Mouse (Mus musculus) lung, postnatal 36 days (tissue): ENCODE measurements around the gene Ephx4.
A peak's percentile ranks its signal among the peaks of the same experiment; 100 is the strongest.

ENCODE experiments used
- DNase-seq: peaks from one replicate; pipeline ENCODE4 v3.0.0; 2022; ENCODE audit warnings: mixed read lengths

Gene Ephx4

GRCm38 (mm10) chr5:107436185-107436584 is 33.6 kb downstream of the Ephx4 start:
- no peak for DNase-seq

GRCm38 (mm10) chr5:107436587-107437209 is 34.2 kb downstream of the Ephx4 start:
- peak; percentile 5 for DNase-seq

DNA sequence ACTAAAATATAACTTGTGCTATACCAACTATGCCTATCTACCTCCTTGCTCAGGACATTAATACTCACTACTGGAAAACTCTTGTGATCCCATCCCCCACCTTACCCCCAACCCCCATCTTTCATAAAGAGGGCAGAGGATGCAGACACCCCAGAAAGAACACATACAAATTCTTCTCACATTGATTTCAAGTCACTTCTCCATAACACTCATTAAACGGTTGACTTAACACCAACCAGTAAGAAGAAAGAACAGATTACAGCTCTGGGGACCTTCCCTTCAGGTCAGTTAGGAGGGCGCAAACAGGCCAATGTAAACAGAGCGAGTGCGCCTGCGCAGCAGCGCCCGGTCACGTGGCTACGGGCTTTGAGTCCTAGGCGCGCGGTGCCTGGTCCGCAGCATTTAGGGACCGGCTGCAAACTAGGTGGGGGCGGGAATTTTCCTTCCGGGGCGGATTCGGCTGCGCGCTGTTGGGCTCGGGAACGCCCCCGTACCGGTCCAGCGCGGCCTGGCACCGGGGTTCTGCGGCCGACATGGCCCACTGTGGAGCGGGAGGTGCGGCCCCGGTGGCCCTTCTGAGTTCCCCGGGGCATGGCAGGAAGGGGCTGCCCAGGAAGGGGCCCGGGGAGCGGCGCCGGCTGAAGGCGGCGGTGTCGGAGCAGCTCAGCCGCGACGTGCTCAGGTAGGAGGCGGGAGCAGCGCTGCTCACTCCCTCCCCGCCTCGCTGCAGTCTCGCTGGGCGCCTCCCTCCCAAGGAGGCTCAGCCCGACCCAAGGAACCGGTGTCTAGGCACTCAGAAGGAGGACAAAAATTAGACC is 35.1 kb downstream of the Ephx4 start, which contains the start of gene Btbd8:
Gene Btbd8 (plus strand): TSS at position 534 of the 818 bp plus-strand sequence.
- DNase-seq: peak; percentile 96

- no peak for DNase-seq
These were observed 35.8 kb downstream of the Ephx4 start for GRCm38 (mm10) chr5:107438353-107438752.

DNA sequence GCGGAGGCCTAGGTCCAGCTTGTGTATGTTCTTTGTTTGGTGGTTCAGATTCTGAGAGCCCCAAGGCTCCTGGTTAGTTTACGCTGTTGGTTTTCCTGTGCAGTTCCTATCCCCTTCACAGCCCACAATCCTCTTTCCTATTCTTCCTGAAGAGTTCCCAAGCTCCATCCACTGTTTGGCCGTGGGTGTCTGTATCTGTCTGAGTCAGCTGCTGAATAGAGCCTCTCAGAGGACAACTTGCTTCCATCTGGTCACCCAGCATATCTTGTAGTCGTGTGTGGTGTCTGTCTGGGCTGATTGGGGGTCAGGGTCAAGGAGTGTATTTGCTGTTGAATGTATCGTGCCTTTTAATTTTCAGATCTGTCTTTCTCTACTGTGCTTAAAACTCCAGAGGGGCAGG is 39.3 kb downstream of the Ephx4 start:
- DNase-seq: no peak

DNA sequence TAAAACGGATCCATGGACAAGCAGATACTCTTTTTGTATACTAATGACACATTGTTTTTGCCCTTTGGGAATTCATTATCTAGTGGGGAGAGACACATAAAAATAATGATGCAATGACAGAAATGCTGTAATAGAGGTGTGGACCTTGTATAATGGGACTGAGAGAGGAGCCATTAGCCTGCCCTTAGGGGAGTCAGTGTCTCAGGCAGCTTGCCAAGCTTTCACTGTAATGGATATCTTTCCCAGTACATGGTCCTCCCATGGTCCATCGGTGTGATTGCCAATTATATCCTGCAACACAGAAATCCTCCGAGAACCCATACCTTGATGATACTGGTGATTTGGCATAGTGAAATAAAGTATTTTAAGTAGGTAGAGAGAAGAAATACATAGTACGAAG is 41.7 kb downstream of the Ephx4 start:
- DNase-seq: no peak

DNA sequence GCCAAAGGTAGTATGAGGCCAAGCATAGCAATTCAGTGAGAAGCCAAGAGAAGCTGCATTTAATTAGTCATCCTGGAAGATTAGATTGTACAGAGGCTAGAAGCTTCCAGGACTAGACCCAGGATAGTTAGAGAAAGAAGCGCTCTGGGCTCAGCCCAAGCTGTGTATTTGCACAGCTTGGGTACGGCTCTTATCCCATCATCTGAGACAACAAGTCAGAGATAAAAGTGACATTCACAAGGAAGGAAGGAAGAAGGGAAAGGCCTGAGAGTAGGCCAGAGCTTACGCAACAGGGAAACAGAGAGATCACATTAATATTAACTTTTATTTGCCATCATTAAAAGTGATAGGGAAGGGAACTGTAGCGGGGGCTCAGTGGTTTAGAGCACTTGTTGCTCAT is 45.4 kb downstream of the Ephx4 start:
- no peak for DNase-seq

- DNase-seq: no peak
These were observed 46.2 kb downstream of the Ephx4 start for GRCm38 (mm10) chr5:107448784-107449183.

DNA sequence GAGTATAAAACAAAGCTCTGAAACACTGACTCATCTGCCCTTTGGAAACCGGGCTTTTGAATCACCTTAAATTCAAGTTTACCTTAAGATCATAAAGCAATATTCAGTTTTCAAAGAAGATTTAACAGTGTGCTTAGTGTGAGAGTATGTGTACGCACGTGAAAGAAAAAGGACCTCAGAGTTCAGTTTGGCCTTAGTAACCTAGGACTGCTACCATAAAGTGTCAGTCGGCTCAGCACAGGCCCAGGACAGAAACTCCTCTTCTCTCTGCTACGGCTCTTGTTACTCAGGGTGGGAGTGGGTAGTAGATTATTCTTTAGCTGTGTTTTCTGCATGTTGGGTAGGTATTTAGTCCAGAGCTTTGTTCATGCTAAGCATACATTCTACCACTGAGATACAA is 47.1 kb downstream of the Ephx4 start:
- DNase-seq: no peak

- DNase-seq: no peak
These were observed 47.8 kb downstream of the Ephx4 start for GRCm38 (mm10) chr5:107450299-107450698.

GRCm38 (mm10) chr5:107462147-107463076 is 59.9 kb downstream of the Ephx4 start:
- DNase-seq: no peak

DNA sequence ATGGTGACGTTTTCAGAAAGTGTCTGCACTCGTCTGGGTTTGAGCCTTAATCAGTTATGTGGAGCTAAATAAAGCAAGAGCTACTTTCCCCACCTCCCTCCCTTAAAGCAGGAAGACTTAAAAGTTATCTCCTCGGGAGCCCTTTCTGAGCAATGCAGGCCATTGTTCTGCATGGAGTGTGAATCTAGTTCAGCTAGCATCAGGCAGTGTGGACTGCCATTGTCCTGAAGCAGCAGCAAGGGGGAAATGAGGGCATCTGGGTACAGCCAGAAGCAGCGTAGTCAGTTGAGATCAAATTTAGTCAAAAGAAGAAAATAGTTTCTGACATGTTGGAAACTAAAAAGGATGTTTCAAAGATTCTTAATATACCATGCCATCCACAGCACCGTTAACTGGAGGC is 64.0 kb downstream of the Ephx4 start:
- DNase-seq: no peak

GRCm38 (mm10) chr5:107467098-107467497 is 64.6 kb downstream of the Ephx4 start:
- no peak for DNase-seq

DNA sequence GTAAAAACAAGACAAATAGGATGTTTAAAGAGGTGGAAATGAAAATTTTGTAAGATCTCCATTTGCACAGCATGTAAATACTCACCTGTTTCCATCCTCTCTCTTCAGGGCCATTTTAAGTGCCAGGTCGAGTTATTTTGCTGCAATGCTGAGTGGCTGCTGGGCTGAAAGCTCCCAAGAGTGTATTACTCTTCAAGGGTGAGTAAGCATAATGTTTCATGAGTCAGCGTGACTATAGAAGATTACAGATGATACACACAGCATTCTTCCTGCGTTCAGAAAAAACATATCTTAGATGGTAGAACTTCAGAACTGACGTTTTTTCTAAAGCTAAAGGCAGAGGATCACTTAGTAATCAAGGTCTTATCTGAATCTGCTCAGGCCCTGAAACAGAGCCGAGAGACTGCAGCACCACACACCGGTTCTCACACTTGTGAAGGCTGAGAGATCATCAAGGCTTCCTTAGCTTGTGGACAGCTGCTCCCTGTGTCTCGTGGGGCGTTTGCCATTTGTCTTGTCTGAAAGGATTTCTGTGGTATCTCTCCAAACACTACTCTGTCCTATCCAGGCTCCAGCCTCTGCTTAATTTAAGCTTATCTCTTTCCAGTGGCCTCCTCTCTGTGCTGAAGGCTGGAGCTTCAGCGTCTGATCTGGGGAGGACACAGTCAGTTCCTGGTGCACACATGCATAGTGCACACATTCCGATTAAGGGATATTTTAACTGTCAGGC is 68.2 kb downstream of the Ephx4 start:
- DNase-seq: no peak
